Mouse (Mus musculus): ENCODE results near the gene Rnasek. TPM values are rescaled to one million over a fixed set of nuclear protein-coding genes. Genes with fewer than 3 reads are reported as not detected.
A peak's percentile ranks its signal among the peaks of the same experiment; 100 is the strongest.

The Rnasek gene
- polyA plus RNA-seq, 1 experiment from 2014 or later, result 140 TPM

DNA sequence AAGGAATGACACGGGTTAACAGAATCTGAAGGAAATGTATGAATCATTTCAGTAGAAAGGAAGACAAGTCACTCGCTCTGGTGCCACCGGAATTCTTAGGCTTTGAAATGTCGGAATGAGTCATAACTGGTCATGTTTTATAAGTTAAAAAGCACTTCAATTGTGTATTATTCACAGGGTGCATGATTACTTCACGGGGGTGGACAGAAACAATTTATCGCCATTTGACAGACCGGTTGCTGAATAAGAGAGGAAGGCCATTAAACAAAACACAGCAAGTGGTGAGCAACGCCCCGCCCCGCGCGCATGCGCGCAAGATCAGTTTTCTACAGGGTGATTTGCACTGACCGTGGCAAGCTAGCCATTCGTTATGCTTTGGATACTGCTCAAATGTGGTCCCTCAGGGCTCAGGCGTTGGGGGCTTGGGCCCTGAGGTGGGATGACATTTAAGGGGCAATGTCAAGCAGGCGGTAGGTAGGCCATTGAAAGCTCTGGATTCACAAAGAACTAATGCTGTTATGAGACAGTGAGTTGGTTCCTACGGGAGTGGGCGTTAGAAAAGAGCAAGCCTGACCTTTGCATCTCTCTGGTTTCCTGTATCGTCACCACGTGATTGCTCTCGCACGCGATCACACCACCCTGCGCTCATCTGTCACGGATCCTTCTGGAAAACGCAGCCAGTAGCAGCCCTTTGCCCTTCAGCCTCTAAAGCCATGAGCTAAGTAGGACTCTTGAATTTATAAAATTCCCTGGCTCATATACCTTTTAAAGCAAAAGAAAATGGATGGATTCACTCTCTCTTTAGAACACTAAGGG lies 50.1 kb downstream of the Rnasek start:
- H3K4me1 ChIP-seq (ENCODE audit: insufficient read depth), result peaks cover 10% of the 10 kb centered on the region; the same call in 1 of the 2 replicates
- H3K36me3 ChIP-seq (ENCODE audit: insufficient read depth), result no peaks in the 10 kb centered on the region
- TF ChIP-seq CTCF (IDR thresholded peaks at IDR 0.05; ENCODE audit: low read depth), result no peak
- no peak overlapping the region for H3K9ac ChIP-seq
- ATAC-seq (ENCODE audit: insufficient read depth) (no peak), DNase-seq (no peak)
- 78% methylated on average over 28 of the region's 28 CpGs for WGBS
- H3K27me3 ChIP-seq (ENCODE audit: insufficient read depth, low read length), result no peaks in the 10 kb centered on the region
- no peak overlapping the region for H3K27ac ChIP-seq (ENCODE audit: low read depth)
- no peak overlapping the region for H3K4me2 ChIP-seq
- no peaks in the 10 kb centered on the region for H3K9me3 ChIP-seq (ENCODE audit: low read depth, low read length)
- H3K4me3 ChIP-seq (ENCODE audit: low read depth, low read length), result no peak overlapping the region

MicroRNA genes within 50 kb of the gene (microRNA counts, 519-probe panel; counts per million panel counts)
- microRNA mmu-miR-195 (30.5 counts per million), microRNA mmu-miR-497 (2,529 counts per million, percentile 46 among the panel's probes with 10 or more counts)

Small RNA genes lying within 50 kb of the gene (microRNA-seq; reads per million reads assigned to microRNA genes)
- gene Mir195a (ENCODE audit: borderline number of aligned reads), result 2,384 reads per million, percentile 80 among the genes with 10 or more reads in this experiment
- not detected for gene Mir497 (ENCODE audit: borderline number of aligned reads)
- not detected for gene Mir497b (ENCODE audit: borderline number of aligned reads)

Other genes starting within 250 kb of the Rnasek start
- gene Gabarap, start 248.7 kb downstream of the Rnasek start, polyA plus RNA-seq (2014; fragmentation: Nextera tagmentation; extraction: Ambion mirVana), result 444 and 455 TPM in 2 replicates
- gene Phf23, start 244.1 kb downstream of the Rnasek start, polyA plus RNA-seq (2014; fragmentation: Nextera tagmentation; extraction: Ambion mirVana), result 41.1 and 42.8 TPM in 2 replicates
- 36.2 and 40.8 TPM in 2 replicates for gene Dvl2, start 239.2 kb downstream of the Rnasek start, polyA plus RNA-seq (2014; fragmentation: Nextera tagmentation; extraction: Ambion mirVana)
- 57.6 and 58.9 TPM in 2 replicates for gene Acadvl, start 224.4 kb downstream of the Rnasek start, polyA plus RNA-seq (2014; fragmentation: Nextera tagmentation; extraction: Ambion mirVana)
- 5.9 and 7.4 TPM in 2 replicates for gene Dlg4, start 222.9 kb downstream of the Rnasek start, polyA plus RNA-seq (2014; fragmentation: Nextera tagmentation; extraction: Ambion mirVana)
- not detected in 2 replicates for gene Asgr1, start 185.8 kb downstream of the Rnasek start, polyA plus RNA-seq (2014; fragmentation: Nextera tagmentation; extraction: Ambion mirVana)
- 0.47 and 0.78 TPM in 2 replicates for gene Asgr2, start 147.2 kb downstream of the Rnasek start, polyA plus RNA-seq (2014; fragmentation: Nextera tagmentation; extraction: Ambion mirVana)
- 5.9 and 6.4 TPM in 2 replicates for gene Mgl2, start 109.5 kb downstream of the Rnasek start, polyA plus RNA-seq (2014; fragmentation: Nextera tagmentation; extraction: Ambion mirVana)
- 0.18 and 1.1 TPM in 2 replicates for gene Clec10a, start 83.6 kb downstream of the Rnasek start, polyA plus RNA-seq (2014; fragmentation: Nextera tagmentation; extraction: Ambion mirVana)
- gene Slc16a11, start 27.1 kb downstream of the Rnasek start, polyA plus RNA-seq (2014; fragmentation: Nextera tagmentation; extraction: Ambion mirVana), result 0.23 and 0.63 TPM in 2 replicates
- gene Slc16a13, start 18.8 kb downstream of the Rnasek start, polyA plus RNA-seq (2014; fragmentation: Nextera tagmentation; extraction: Ambion mirVana), result 4.4 and 6.2 TPM in 2 replicates
- gene Bcl6b, start 10.0 kb downstream of the Rnasek start, polyA plus RNA-seq (2014; fragmentation: Nextera tagmentation; extraction: Ambion mirVana), result 30.3 and 30.9 TPM in 2 replicates
- gene 0610010K14Rik, start 1.9 kb downstream of the Rnasek start, polyA plus RNA-seq (2014; fragmentation: Nextera tagmentation; extraction: Ambion mirVana), result 180 and 198 TPM in 2 replicates
- gene Gm21988, start within 50 bp of the Rnasek start, polyA plus RNA-seq (2014; fragmentation: Nextera tagmentation; extraction: Ambion mirVana), result 9.3 and 10.8 TPM in 2 replicates
- 6.6 and 6.9 TPM in 2 replicates for gene Alox12, start 15.5 kb upstream of the Rnasek start, polyA plus RNA-seq (2014; fragmentation: Nextera tagmentation; extraction: Ambion mirVana)
- gene Alox12e, start 82.8 kb upstream of the Rnasek start, polyA plus RNA-seq (2014; fragmentation: Nextera tagmentation; extraction: Ambion mirVana), result not detected in 2 replicates
- 0.18 and 0.50 TPM in 2 replicates for gene Alox15, start 112.2 kb upstream of the Rnasek start, polyA plus RNA-seq (2014; fragmentation: Nextera tagmentation; extraction: Ambion mirVana)
- gene Pelp1, start 170.2 kb upstream of the Rnasek start, polyA plus RNA-seq (2014; fragmentation: Nextera tagmentation; extraction: Ambion mirVana), result 44.4 and 46.5 TPM in 2 replicates
- gene Arrb2, start 192.8 kb upstream of the Rnasek start, polyA plus RNA-seq (2014; fragmentation: Nextera tagmentation; extraction: Ambion mirVana), result 15.1 and 17.6 TPM in 2 replicates
- gene Med11, start 212.1 kb upstream of the Rnasek start, polyA plus RNA-seq (2014; fragmentation: Nextera tagmentation; extraction: Ambion mirVana), result 43.0 and 47.9 TPM in 2 replicates
- 0.28 and 0.65 TPM in 2 replicates for gene Zmynd15, start 219.6 kb upstream of the Rnasek start, polyA plus RNA-seq (2014; fragmentation: Nextera tagmentation; extraction: Ambion mirVana)
- gene Cxcl16, start 220.1 kb upstream of the Rnasek start, polyA plus RNA-seq (2014; fragmentation: Nextera tagmentation; extraction: Ambion mirVana), result 4.9 and 5.8 TPM in 2 replicates

All from lung, embryonic 14.5 days (tissue).